Mouse (Mus musculus): ENCODE data around the gene Cldn10.
"Not testable (repeated sequence)": the region's sequence is repeated elsewhere in the genome, so short reads cannot be mapped to it uniquely, and the experiment has no call there.

Cldn10 gene

GRCm38 (mm10) chr14:118782241-118782640 lies 5.5 kb upstream of the Cldn10 start:
- no peak for DNase-seq (ENCODE audit: low read depth)

GRCm38 (mm10) chr14:118783326-118783935 lies 4.3 kb upstream of the Cldn10 start:
- no peak for DNase-seq (ENCODE audit: low read depth)

DNA sequence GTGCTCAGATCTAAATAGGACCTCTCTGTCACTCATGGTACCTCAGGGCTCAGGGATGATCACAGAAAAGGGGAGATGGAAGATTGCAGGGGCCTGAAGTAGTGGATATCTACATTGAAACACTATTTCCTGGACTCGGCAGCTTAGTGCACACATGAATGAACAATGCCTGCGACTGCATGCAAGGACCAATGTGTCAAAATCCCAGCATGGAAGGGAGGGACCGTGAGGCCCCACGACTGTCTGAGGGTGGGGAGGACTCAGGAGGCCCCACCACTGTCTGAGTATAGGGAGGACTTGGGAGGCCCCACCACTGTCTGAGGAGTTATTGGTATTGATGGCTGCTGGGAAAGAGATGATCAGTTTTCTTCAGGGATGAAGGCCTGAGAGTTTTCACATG lies 2.5 kb downstream of the Cldn10 start:
- DNase-seq (ENCODE audit: low read depth) = no peak

GRCm38 (mm10) chr14:118792957-118793356 lies 5.2 kb downstream of the Cldn10 start:
- no peak for DNase-seq (ENCODE audit: low read depth)

- DNase-seq (ENCODE audit: low read depth) = no peak
These were observed 5.7 kb downstream of the Cldn10 start for GRCm38 (mm10) chr14:118793416-118793815.

DNA sequence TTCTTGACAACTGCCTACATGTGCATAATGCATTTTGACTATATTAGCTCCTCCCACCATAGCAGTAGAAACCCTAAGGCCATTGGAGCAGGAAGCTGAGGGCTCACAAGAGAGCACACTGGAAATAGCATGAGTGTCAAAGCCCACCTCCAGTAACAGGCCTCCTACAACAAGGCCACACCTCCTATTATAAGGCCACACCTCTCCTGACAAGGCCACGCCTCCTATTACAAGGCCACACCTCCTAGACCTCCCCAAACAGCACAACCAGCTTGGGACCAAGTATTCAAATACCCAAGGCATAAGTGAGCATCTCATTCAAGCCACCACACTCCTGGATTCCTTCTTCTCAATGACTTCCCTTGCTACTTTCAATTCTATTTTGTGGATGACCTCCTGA lies 6.5 kb downstream of the Cldn10 start:
- DNase-seq (ENCODE audit: low read depth) = peak; percentile 9

GRCm38 (mm10) chr14:118794893-118795292 lies 7.2 kb downstream of the Cldn10 start:
- no peak for DNase-seq (ENCODE audit: low read depth)

DNA sequence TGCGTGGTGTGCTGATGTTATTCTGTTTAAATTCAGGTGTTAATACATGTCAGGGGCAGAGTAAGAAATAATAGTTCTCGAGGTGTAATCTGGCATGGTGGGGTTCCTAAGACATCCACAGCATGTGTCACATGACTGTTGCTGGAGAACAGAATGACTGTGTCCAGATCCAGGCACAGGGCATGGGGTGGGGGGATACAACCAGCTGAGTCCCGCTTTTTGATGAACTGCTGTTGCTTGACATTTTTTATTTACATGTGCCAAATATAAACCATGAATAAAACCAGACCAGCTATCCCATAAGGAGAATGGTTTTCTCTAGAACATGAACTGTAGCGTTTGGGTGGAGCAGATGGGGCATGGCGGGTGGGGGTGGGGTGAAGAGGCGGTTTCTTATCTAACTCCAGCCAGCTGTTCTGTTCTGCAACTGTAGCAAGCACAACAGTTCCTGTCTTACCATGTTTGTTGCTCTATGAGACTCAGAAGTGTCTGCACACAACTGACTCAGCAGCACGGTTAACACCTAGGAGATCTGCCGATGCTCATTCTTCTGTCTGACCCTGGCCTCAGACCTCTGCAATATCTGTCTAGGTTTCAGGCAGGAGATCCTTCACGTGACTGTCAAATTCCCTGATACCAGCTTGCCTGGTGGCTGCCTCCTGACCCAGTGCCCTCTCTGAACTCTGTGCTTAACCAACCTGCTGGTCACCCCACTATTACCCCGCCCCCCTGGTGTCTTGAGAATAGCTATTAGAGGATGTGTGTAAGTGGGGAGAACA lies 8.4 kb downstream of the Cldn10 start:
- peak; percentile 23 for DNase-seq (ENCODE audit: low read depth)

GRCm38 (mm10) chr14:118796694-118797058 lies 9.0 kb downstream of the Cldn10 start:
- DNase-seq (ENCODE audit: low read depth) = no peak

- DNase-seq (ENCODE audit: low read depth) = no peak
These were observed 9.6 kb downstream of the Cldn10 start for GRCm38 (mm10) chr14:118797270-118797669.

DNA sequence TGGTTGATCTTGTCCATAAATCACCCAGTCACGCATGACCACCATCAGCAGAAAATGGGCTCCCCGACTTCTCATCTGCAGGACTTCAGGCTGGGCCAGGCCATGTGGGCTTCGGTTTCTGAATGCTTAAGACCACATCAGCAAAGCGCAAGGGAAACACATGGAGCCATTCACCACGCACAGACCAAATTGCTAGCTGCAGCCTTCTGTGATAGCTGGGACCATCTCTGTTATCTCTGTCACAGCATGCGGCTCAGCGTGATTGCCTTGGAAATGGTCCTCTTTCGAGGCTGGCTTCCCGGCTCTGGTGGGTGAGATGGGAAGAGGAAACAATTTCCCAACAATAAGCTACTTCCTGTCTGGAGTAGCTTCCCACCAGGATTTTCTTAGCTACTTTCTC lies 12.2 kb downstream of the Cldn10 start:
- no peak for DNase-seq (ENCODE audit: low read depth)

GRCm38 (mm10) chr14:118803936-118804335 lies 16.2 kb downstream of the Cldn10 start:
- no peak for DNase-seq (ENCODE audit: low read depth)

- DNase-seq (ENCODE audit: low read depth) = no peak
These were observed 16.6 kb downstream of the Cldn10 start for GRCm38 (mm10) chr14:118804351-118804750.

DNA sequence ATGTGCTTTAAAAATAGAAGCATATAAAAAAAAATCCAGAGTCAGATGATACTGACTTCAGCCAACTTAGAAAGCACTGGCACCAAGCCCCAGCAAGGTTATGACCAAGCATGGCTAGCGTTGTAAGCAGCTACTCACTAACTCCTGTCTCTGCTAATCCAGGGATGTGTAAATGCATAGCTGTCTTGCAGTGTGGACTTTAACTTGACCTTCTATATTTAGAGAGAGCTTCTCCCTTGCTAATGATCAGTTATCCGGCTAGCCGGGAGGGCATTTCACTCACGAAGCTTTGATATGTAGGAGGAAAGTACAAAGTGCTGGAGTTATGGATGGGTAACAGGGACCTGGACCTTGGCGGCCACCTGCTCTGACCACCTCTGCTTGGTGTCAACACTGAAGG lies 19.9 kb downstream of the Cldn10 start:
- no peak for DNase-seq (ENCODE audit: low read depth)

DNA sequence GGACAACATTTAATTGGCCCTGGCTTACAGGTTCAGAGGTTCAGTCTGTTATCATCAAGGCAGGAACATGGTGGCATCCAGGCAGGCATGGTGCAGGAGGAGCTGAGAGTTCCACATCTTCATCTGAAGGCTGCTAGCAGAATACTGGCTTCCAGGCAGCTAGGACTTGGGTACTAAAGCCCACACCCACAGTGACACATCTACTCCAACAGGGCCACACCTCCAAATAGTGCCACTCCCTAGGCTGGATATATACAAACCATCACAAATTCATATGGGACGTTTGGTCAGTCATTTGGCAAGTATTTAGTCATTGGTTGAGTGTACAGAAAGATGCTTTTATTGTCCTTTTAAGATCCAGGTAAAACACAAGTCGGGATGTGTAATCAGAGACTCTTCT lies 20.5 kb downstream of the Cldn10 start:
- DNase-seq (ENCODE audit: low read depth) = not testable (repeated sequence)

DNA sequence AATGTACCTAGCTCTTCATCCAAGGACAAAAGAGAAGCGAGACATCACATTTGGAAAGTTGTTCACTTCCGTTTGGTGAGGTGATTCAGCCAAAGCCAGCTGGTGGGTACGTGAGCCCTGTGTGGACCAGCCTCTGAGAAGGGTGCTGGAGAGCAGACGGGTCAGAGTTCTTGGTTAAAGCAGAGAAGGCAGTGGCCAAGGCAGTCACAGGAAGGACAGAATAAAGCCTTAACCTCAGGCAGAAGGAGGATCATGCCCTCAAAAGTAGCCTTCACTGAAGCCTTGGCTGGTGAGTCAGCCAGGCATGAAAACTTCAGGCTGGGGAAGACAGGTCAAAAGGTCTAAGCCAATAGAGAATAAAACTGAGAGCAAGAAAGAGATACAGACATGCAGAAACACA lies 22.0 kb downstream of the Cldn10 start:
- no peak for DNase-seq (ENCODE audit: low read depth)

DNA sequence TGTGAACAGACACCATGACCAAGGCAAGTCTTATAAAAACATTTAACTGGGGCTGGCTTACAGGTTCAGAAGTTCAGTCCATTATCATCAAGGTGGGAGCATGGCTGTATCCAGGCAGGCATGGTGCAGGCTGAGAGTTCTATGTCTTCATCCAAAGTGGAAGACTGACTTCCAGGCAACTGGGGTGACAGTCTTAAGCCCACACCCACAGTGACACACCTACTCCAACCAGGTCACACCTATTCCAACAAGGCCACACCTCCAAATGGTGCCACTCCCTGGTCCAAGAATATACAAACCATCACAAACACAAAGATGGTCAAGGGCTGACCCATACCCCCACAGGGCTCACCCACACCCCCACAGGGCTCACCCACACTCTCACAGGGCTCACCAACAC lies 23.5 kb downstream of the Cldn10 start:
- DNase-seq (ENCODE audit: low read depth) = not testable (repeated sequence)

GRCm38 (mm10) chr14:118813111-118813510 lies 25.4 kb downstream of the Cldn10 start:
- DNase-seq (ENCODE audit: low read depth) = no peak

GRCm38 (mm10) chr14:118816503-118816902 lies 28.8 kb downstream of the Cldn10 start:
- DNase-seq (ENCODE audit: low read depth) = peak; percentile 88

GRCm38 (mm10) chr14:118820111-118820510 lies 32.4 kb downstream of the Cldn10 start:
- DNase-seq (ENCODE audit: low read depth) = peak; percentile 90

DNA sequence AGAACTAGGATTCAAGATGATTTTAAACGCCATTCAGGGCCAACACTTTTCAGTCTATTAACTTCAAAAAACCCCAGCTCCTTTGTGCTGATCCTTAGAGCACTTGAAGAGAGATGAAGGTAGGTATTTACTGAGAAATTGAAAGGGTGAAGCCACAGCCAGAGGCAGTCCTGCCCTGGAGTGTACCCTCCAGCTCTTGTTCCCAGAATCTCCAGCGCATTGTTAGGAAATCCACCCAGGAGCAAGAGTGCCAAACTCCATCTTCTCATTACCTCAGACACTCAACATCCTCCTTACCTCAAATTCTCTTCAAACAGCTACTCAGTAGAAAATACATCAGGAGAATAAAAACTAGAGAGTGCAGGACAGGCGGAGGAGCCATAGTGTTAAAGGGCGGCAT lies 35.1 kb downstream of the Cldn10 start:
- no peak for DNase-seq (ENCODE audit: low read depth)

DNA sequence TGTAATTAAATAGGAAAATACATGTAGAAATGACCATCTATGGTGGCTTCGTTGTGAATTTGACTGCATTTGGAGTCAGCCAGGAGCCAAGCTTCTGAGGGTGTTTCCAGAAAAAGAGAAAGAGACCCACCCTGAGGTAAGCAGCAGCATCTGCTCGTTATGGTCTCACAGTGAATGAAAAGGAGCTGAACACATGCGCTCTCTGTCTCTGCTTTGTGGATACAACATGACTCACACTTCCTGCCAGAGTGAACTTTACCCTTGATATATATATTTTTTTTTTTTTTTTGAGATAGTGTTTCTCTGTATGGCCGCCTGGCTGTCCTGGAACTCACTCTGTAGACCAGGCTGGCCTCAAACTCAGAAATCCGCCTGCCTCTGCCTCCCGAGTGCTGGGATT lies 35.6 kb downstream of the Cldn10 start:
- DNase-seq (ENCODE audit: low read depth) = peak; percentile 72

DNA sequence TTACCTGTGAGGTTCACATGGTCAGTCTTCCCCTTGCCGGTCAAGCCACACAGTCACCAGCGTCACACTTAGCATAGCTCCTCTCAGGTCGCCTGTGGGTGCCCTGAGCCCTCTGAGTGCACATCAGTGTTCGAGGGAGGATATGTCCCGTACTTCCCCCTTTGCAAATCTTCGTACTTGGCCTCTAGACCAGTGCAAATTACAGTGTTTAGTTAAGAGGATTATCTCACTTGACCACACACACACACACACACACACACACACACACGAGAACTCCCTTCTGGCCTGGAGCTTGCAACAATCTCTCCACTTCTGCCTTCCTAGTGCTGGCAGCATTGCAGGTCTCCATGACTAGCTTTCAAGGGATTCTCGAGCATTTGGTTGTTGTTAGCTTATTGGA lies 38.6 kb downstream of the Cldn10 start:
- no peak for DNase-seq (ENCODE audit: low read depth)
